Mouse (Mus musculus): Measurements from ENCODE around the gene Cltrn.

DNA sequence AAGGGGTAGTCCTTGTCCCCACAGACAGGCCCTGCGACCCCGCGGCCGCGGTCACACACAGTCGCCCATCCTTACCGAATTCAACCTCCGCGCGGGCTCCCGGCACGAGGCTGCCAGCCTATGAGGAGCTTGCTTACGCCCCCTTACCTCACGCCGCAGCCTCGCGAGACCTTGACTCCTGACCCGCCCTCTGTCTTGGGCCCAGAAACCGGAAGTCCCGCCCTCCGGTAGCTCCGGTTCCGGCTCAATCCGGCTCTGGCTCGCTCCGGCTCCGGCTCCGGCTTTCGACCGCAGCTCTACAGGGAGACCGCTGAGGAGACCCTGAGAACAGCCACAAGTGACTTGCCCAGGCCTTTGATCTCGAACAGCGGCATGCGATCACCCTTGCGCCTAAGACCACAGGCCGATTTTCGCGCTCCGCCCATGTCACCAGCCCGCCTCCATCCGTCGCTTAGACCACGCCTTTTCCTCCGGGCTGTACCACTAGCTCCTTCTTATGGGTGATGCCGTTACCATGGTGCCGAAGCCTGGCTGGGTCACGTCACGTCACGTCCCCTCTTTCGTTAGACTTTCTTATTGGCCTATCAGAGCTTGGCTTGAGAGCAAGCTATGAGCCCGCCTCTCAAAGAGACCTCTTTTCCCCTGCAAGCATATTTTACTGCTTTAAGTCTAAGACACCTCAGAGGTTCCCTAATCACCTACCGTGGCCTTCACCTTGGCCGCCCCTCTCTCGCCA is 12.4 kb upstream of the Cltrn start, which contains the start of gene Siah1b:
- peak; percentile 76 for TF ChIP-seq HCFC1 (IDR thresholded peaks at IDR 0.05; ENCODE audit: low read depth, low read length)
- TF ChIP-seq PAX5 (IDR thresholded peaks at IDR 0.05; ENCODE audit: low read length), result no peak
- TF ChIP-seq MAX (IDR thresholded peaks at IDR 0.05; ENCODE audit: low read length), result peak; percentile 85
- no peak for TF ChIP-seq USF1 (IDR thresholded peaks at IDR 0.05; ENCODE audit: low read depth, low read length)
- TF ChIP-seq RAD21 (IDR thresholded peaks at IDR 0.05; ENCODE audit: low read depth, low read length), result no peak
- TF ChIP-seq CTCF (conservative IDR thresholded peaks at IDR 0.05 in 1 of 2, IDR thresholded peaks at IDR 0.05 in 1 of 2; ENCODE audit: low read depth in 2 of 2, low read length in 2 of 2), result no peak
- TF ChIP-seq POLR2A (IDR thresholded peaks at IDR 0.05; ENCODE audit: low read depth, low read length), result peak; percentile 65
- TF ChIP-seq E2F4 (IDR thresholded peaks at IDR 0.05; ENCODE audit: insufficient replicate concordance, low read depth, low read length), result 0 out of 2 replicates have a peak, but pooled peaks have one; percentile 67
